Mouse (Mus musculus) kidney, adult 8-10 months (tissue): ENCODE measurements around the gene Epop.

Source experiments
- DNase-seq, 2 experiments: peaks; one replicate each; pipeline ENCODE4 v3.0.0; 2022

Epop gene

GRCm38 (mm10) chr11:97629576-97629975 is at the start of gene Epop:
Epop (minus strand) TSS chr11:97629702.
- DNase-seq: peak; percentile 73 to 83

DNA sequence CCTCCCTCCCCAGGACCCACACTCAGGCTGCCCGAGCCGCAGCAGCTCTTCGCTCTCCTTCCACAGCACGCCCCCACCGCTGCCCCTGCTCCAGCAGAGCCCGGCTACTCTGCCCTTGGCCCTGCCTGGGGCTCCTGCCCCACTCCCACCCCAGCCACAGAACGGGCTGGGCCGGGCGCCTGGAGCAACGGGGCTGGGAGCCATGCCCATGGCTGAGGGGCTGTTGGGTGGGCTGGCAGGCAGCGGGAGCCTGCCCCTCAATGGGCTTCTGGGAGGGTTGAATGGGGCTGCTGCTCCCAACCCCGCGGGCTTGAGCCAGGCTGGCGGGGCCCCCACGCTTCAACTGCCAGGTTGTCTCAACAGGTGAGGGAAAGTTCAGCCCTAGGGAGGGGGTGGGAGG is 48.8 kb upstream of the Epop start:
- no peak for DNase-seq

- DNase-seq: no peak
These were observed 48.3 kb upstream of the Epop start for GRCm38 (mm10) chr11:97677842-97678241.

GRCm38 (mm10) chr11:97677381-97677780 is 47.9 kb upstream of the Epop start:
- DNase-seq: no peak

- no peak for DNase-seq
These were observed 46.7 kb upstream of the Epop start for GRCm38 (mm10) chr11:97676050-97676754.

- DNase-seq: no peak
These were observed 43.6 kb upstream of the Epop start for GRCm38 (mm10) chr11:97673148-97673547.

GRCm38 (mm10) chr11:97671177-97671527 is 41.6 kb upstream of the Epop start:
- DNase-seq: no peak

DNA sequence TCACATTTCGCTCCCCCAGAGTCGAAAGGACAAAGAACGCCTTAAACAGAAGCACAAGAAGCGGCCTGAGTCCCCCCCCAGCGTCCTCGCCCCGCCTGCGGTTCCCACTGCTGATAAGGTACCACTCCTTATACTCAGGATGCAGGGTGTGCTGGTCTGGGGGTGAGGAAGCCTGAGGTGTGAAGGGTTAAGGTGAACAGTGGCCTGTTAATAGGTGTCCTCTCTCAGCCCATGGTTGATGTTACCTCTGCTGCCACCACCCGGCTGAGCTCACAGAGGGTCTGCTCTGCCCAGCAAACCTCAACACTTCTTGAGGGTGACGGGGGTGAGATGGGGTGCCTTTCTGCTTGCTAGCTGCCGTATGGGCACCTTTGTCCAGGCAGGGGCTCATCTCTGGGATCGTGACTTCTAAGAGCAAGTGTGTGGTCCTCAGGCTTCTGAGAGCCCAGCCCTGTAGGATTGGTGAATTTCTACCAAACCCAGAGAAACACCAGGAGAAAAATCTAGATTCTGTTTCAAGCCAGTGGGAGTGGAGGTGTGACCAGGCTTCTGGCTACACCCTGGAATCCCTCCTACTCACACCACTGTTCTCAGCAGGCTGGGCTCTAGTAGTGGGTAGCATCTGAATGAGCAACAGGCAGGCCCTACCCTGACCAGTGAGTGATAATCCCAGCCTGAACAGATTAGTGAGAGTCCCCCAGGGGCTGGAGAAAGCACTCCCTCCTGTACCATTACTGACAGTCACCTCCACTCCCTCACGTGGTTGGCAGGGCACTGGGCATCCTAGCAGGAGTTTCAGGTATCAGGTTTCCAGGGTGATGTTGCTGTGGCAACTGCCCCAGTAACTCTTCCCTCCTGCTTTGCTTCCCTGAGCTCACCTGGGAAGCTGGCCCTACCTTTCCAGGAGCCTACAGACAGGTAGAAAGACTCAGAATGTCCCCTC is 41.0 kb upstream of the Epop start:
- no peak for DNase-seq

GRCm38 (mm10) chr11:97669829-97670228 is 40.3 kb upstream of the Epop start:
- DNase-seq: peak; percentile 40 to 48

DNA sequence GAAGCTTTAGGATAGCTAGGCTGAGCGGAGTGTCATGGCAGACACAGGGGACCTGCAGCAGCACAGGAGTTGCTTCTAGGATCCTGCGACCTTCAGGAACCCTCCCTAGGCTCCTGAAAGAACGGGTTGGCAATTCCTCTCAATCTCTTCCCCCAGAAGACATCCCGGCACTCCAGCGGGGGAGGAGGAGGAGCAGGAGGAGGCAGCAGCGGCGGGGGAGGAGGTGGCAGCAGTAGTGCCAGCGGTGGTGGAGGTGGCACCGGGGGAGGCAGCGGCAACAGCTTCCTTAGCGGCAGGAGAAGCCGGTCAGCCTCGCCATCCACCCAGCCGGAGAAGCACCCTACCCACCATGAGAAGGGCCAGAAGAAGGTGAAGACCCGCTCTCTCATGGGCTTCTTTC is 39.8 kb upstream of the Epop start:
- DNase-seq: no peak

DNA sequence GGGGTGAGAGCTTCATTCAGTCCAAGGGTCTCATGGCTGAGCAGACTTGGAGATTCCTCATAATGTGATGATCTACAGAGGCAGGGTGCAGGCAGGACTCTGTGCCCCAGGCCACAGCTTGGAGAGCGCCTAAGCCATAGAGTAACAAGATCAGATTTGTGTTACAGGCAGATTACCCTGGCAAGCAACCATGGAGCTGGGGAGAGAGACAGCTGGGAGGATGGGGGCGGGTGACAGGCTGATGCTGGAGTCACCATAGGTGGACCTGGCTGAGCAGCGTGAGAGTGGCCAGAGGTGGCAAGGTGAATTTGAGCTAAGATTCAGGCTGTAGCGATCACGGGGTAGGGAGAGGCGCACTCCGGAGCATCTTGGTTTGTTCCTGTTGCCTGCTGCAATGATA is 38.7 kb upstream of the Epop start:
- DNase-seq: no peak

DNA sequence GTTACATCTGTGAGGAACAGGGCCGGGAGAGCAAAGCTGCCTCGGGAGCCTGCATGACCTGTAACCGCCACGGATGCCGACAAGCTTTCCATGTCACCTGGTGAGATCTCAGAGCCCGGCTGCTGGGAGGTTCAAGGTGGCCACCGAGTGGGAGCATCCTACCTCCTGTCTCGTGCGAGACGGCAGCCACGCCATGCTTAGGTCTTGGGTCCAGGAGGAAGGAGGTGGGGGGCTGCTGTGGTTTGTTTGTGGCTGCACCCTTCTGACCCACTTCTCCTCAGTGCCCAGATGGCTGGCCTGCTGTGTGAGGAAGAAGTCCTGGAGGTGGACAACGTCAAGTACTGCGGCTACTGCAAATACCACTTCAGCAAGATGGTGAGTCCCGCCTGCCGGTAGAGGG is 37.3 kb upstream of the Epop start:
- DNase-seq: no peak

GRCm38 (mm10) chr11:97666221-97666620 is 36.7 kb upstream of the Epop start:
- DNase-seq: no peak

DNA sequence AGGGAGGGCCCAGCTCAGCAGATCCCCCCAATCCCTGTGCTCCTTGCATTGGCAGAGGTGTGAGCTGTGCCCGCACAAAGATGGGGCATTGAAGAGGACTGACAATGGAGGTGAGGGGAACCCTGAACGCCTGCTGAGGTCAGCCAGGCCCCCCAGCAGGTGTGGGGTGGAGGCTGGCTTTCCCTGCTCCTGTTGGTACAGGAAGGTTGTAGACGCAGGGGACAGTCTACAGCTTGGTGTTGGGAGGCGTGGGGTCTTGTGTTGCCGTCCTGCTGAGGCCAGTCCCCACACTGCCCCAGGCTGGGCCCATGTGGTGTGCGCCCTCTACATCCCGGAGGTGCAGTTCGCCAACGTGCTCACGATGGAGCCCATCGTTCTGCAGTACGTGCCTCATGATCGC is 35.9 kb upstream of the Epop start:
- DNase-seq: no peak

GRCm38 (mm10) chr11:97664771-97665240 is 35.3 kb upstream of the Epop start:
- DNase-seq: no peak

DNA sequence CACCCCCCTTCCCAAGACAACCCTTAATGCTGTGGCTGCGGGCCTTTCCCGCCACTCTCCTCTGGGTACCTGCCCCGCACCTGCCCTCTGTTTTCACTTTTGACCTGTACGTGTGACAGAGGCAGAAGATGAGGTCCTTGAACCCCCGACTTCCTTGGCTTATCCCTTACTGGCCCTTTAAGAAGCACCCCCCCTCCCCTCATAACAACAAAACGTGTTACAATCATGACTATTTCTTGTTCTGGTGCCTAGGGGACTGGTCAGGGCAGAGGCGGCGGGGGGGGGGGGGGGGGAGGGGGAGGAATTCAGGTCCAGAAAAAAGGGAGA is 34.8 kb upstream of the Epop start:
- no peak for DNase-seq

- DNase-seq: peak; percentile 50 to 51
These were observed 34.2 kb upstream of the Epop start for GRCm38 (mm10) chr11:97663528-97664338.

- DNase-seq: peak; percentile 68 to 76
These were observed 33.5 kb upstream of the Epop start, which contains the start of gene Mllt6 for GRCm38 (mm10) chr11:97662893-97663527. Mllt6 (plus strand) TSS chr11:97663414.

GRCm38 (mm10) chr11:97662207-97662892 is 32.8 kb upstream of the Epop start:
- DNase-seq: peak; percentile 73 to 75

DNA sequence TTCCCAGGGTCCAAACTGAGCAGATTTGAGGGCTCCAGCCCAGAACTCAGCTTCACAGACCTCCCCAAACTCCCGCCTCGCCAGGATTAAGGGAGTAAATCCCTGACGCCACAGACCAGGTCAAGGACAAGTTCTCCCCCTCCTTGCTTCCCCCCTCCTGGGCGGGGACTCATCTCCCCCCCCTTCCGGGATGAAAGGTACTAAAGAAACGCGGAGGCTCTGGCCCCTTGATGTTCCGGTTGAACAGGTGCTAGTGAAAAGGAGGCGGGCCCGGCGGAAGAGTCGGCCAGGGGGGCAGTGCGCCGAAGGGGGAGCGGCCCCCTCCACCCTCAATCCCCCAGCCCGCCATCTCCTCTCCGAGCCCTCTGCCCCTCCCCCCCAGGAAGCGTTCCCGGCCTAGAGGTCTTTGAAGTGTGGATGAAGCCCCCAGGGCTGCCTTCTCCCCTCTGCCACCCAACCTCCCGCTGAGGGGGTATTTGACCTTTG is 32.2 kb upstream of the Epop start:
- peak; percentile 90 to 92 for DNase-seq

- DNase-seq: peak in 1 of 2 experiments; percentile 35
These were observed 31.5 kb upstream of the Epop start for GRCm38 (mm10) chr11:97660734-97661647.
